Mouse (Mus musculus) midbrain, postnatal 0 days (tissue): ENCODE data around the gene Ggt6. TPM values are rescaled to one million over a fixed set of nuclear protein-coding genes. Genes with fewer than 3 reads are reported as not detected.

Experiments used
- ATAC-seq: fragments of 200-750 bp; cut with Nextera tagmentation; 2 replicates; pipeline ENCODE4 v1.8.0; 2017; ENCODE audit warnings: moderate number of reproducible peaks, mild to moderate bottlenecking, moderate TSS enrichment, moderate library complexity; ENCODE audit not compliant: low FRiP score
- DNase-seq: peaks from one replicate; pipeline ENCODE4 v3.0.0-alpha.2; 2015; ENCODE audit warnings: low spot score
- H3K27ac ChIP-seq: fragments of 300-500 bp; sonication (generic); 2 replicates; pipeline ENCODE4 v1.5.1; 2014; ENCODE audit warnings: low read depth, mild to moderate bottlenecking, low read length, mixed read lengths
- H3K27me3 ChIP-seq: fragments of 300-500 bp; sonication (generic); 2 replicates; pipeline ENCODE4 v1.6.1; 2014; ENCODE audit warnings: low read length, control low read depth, mixed read lengths; ENCODE audit not compliant: insufficient read depth
- H3K36me3 ChIP-seq: fragments of 300-500 bp; sonication (generic); 2 replicates; pipeline ENCODE4 v1.6.1; 2014; ENCODE audit warnings: low read length, control low read depth, mixed read lengths; ENCODE audit not compliant: insufficient read depth
- H3K4me1 ChIP-seq: fragments of 300-500 bp; sonication (generic); 2 replicates; pipeline ENCODE4 v1.6.1; 2014; ENCODE audit warnings: mild to moderate bottlenecking, control low read depth, antibody characterized with exemption, low read length, mixed read lengths; ENCODE audit not compliant: insufficient read depth
- H3K4me2 ChIP-seq: fragments of 300-500 bp; sonication (generic); 2 replicates; pipeline ENCODE4 v1.6.1; 2014; ENCODE audit warnings: low read depth, mild to moderate bottlenecking, low read length, mixed read lengths; ENCODE audit not compliant: poor library complexity, severe bottlenecking
- H3K4me3 ChIP-seq: fragments of 300-500 bp; sonication (generic); 2 replicates; pipeline ENCODE4 v1.5.1; 2014; ENCODE audit warnings: low read depth, mild to moderate bottlenecking, low read length, moderate library complexity
- H3K9ac ChIP-seq: fragments of 300-500 bp; sonication (generic); replicated peaks from 2 replicates; pipeline ENCODE4 v1.6.1; 2014; ENCODE audit warnings: mild to moderate bottlenecking, low read length, moderate library complexity, mixed read lengths; ENCODE audit not compliant: poor library complexity, severe bottlenecking
- H3K9me3 ChIP-seq: fragments of 300-500 bp; sonication (generic); 2 replicates; pipeline ENCODE4 v1.6.1; 2016; ENCODE audit warnings: low read length, control low read depth
- CTCF ChIP-seq: IDR thresholded peaks from 2 replicates; pipeline ENCODE4 v1.5.1; 2016; ENCODE audit warnings: antibody characterized with exemption, mild to moderate bottlenecking
- WGBS: fragments of 180-500 bp; shearing (Covaris S2); extraction: QIAGEN DNeasy Blood & Tissue Kit; methylation state at CpG from one replicate; pipeline ENCODE4 v1.1.7; 2014; 5-methylcytosine and 5-hydroxymethylcytosine counted together
- polyA plus RNA-seq: library from polyadenylated mRNA; unstranded; fragments of >200 nt; fragmentation: Nextera tagmentation; extraction: Ambion mirVana; gene quantifications from 2 replicates; pipeline ENCODE4 v1.2.1, GENCODE M21; 2015
- total RNA-seq: library from RNA; depleted of rRNA; stranded (reverse); fragments of >200 nt; gene quantifications from 2 replicates; pipeline ENCODE4 v1.2.3, GENCODE M21; 2014

The Ggt6 gene
- total and polyA plus RNA-seq, 2 experiments from 2014 or later: 1.4 TPM; not detected in 1

DNA sequence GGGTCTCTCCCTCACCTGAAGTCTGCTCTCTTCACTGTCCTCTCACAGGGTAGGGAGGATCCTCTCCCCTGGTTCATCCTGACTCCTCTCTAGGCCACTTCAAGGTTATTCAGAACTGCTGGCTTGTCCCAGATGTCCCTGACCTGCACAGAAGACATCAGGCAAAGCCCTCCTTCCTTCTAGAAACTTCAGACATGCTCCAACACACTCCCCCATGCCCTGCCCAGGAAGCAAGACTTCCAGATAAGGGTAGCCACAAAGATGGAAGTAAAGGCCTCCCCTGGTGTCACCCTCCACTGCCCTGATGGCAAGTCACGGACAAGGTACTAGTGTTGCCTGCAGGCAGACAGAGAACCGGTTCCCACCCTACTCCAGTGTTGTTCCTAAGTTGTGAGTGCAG, 40.6 kb upstream of the Ggt6 start:
- TF ChIP-seq CTCF: no peak
- Histone ChIP-seq H3K9me3 (no peaks in the 10 kb centered on the region), H3K27me3 (no peaks in the 10 kb centered on the region), H3K9ac (no peak overlapping the region), H3K4me3 (no peak overlapping the region), H3K27ac (no peak overlapping the region), H3K4me2 (no peak overlapping the region), H3K36me3 (0 out of 2 replicates have a peak, but pooled peaks cover 4% of the 10 kb centered on the region), H3K4me1 (no peaks in the 10 kb centered on the region)
- ATAC-seq: no peak
- DNase-seq: no peak
- 81% methylated on average over 2 of the region's 2 CpGs for WGBS

DNA sequence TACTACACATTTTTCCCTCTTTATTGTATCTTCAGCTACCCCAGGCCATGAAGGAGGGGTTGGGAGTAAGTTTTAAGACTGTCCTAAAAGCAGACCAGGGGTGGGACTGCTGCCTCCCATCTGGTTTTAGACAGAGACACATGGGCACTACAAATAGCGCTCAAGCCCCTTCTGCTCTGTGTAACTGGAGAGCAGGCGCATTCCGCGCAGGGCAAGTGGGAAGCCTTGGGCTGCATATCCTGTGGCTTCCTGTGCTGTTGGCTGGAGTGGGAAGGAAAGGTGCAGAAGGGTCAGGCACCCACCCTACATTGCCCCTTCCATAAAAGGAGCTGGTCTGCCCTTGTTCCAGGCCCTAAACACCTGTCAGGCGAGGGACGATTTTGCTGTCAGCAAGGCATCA, 39.7 kb upstream of the Ggt6 start:
- Histone ChIP-seq H3K27ac (no peak overlapping the region), H3K4me2 (no peak overlapping the region), H3K27me3 (no peaks in the 10 kb centered on the region), H3K9ac (no peak overlapping the region), H3K4me3 (no peak overlapping the region), H3K4me1 (no peaks in the 10 kb centered on the region), H3K36me3 (0 out of 2 replicates have a peak, but pooled peaks cover 7% of the 10 kb centered on the region), H3K9me3 (no peaks in the 10 kb centered on the region)
- no peak for DNase-seq
- no peak for TF ChIP-seq CTCF
- 91% methylated on average over 6 of the region's 6 CpGs for WGBS
- ATAC-seq: no peak

DNA sequence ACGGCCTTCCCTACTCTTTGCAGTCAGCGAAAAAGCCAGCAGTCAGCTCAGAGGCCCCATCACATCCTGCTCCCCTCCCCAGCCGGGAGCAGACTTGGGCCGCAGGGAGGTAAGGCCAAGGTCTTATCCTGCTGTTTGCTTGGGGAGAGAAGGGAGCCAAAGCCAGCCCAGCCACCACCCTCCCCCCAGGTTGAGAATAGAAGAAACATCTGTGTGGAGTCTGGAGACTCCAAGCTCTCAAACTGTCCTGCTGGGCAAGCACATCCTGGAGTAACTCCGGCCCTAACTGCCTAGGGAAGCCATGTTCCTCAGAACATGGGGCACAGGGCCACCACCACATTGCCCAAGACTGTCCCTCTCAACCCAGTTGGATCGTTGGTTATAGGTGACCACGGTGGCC, 38.7 kb upstream of the Ggt6 start:
- H3K36me3 ChIP-seq: 0 out of 2 replicates have a peak, but pooled peaks cover 7% of the 10 kb centered on the region
- ATAC-seq (no peak), DNase-seq (no peak)
- H3K9me3 ChIP-seq: no peaks in the 10 kb centered on the region
- no peak overlapping the region for H3K4me3 ChIP-seq
- no peaks in the 10 kb centered on the region for H3K4me1 ChIP-seq
- no peak for TF ChIP-seq CTCF
- H3K27me3 ChIP-seq: no peaks in the 10 kb centered on the region
- H3K9ac ChIP-seq: no peak overlapping the region
- no peak overlapping the region for H3K27ac ChIP-seq
- 81% methylated on average over 7 of the region's 7 CpGs for WGBS
- no peak overlapping the region for H3K4me2 ChIP-seq

DNA sequence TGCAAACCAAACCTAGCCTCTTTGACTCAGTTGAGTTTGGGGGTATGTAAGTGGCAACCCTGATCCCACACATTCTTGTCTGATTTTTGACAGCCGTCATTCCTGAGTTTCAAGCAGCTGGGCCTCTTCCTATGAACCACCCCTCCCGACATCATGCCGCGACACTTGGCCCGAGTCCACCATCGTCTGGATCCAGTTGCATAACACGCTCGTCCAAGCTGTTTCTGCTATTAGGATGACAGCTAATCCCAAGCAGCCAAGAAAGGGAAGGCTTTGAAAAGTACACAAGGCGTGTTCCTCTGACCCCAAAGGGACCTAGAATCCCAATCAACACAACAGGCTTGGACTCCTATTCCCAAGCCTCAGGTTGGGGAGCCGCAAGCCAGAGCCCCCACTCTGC, 38.3 kb upstream of the Ggt6 start:
- no peak for ATAC-seq
- WGBS: 79% methylated on average over 10 of the region's 10 CpGs

DNA sequence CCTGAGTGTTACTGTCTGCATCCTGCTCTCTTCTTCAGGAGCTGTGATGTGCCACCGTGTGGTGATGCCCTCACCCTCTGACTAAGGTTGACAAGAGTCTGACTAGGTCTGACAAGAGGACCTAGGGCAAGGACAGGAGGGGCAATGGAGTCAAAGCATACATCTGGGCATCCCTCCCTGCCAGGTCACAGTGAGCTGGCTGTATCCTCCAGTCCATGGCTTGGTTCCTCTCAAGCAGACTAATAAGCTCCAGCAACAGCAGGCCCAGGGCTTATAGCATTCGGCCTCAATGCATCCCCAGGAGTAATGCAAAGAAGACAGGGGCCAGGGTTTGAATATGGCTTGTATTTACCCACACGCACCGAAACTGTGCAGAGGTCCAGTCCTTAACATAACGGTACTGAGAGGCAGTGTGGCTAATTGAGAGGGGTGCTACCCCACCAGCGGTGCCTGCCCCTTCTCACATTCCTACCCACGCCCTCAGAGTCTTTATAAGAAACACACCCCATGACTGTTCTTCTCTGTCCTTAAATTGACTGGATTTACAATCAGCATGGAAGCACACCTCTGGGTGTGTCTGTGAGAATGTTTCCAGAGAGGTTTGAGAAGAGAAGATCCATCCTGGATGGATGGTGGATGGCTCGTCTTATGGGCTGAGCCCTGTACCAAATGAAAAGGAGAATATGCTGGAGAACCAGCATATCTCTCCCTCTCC, 37.4 kb upstream of the Ggt6 start:
- ATAC-seq (no peak), DNase-seq (no peak)
- Histone ChIP-seq H3K9me3 (no peaks in the 10 kb centered on the region), H3K36me3 (0 out of 2 replicates have a peak, but pooled peaks cover 7% of the 10 kb centered on the region), H3K4me1 (no peaks in the 10 kb centered on the region), H3K4me3 (no peak overlapping the region), H3K27me3 (no peaks in the 10 kb centered on the region), H3K9ac (no peak overlapping the region), H3K27ac (no peak overlapping the region), H3K4me2 (no peak overlapping the region)
- no peak for TF ChIP-seq CTCF
- 85% methylated on average over 8 of the region's 8 CpGs for WGBS

More for the DNA sequence above, 38.3 kb upstream of the Ggt6 start:
- H3K4me1 ChIP-seq: no peaks in the 10 kb centered on the region
- H3K9ac ChIP-seq: no peak overlapping the region
- no peaks in the 10 kb centered on the region for H3K9me3 ChIP-seq
- H3K36me3 ChIP-seq: 0 out of 2 replicates have a peak, but pooled peaks cover 7% of the 10 kb centered on the region
- no peak overlapping the region for H3K27ac ChIP-seq
- H3K4me2 ChIP-seq: no peak overlapping the region
- no peak for TF ChIP-seq CTCF
- no peak overlapping the region for H3K4me3 ChIP-seq
- H3K27me3 ChIP-seq: no peaks in the 10 kb centered on the region
- DNase-seq: peak; percentile 56

DNA sequence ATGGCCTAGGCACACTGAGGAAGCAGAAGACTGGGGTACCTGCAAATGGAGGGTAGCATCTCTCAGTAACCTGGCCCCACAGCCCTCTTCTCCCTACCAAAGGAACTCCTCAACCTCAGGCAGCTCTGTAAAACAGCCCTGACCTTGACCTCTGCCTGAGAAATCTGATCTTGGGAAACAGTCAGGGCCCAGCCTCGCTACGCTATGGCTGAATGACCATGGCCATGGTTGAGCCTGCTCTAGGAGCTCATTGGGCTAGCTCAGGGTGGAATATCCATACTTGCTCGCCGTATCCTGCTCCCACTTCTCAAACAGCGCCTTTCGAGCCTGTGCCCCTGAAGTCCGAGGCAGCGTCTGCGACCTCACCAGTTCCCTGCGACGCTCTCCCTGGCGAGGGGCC, 34.3 kb upstream of the Ggt6 start:
- no peak for TF ChIP-seq CTCF
- WGBS: 93% methylated on average over 12 of the region's 12 CpGs
- no peak for DNase-seq
- Histone ChIP-seq H3K4me3 (no peak overlapping the region), H3K36me3 (0 out of 2 replicates have a peak, but pooled peaks cover 7% of the 10 kb centered on the region), H3K4me2 (no peak overlapping the region), H3K27me3 (no peaks in the 10 kb centered on the region), H3K4me1 (no peaks in the 10 kb centered on the region), H3K27ac (no peak overlapping the region), H3K9ac (no peak overlapping the region), H3K9me3 (no peaks in the 10 kb centered on the region)
- ATAC-seq: no peak
